Mouse (Mus musculus) forebrain, embryonic 11.5 days (tissue): ENCODE data around the gene Sh2b3. TPM values are rescaled to one million over a fixed set of nuclear protein-coding genes. Genes with fewer than 3 reads are reported as not detected.

Source experiments
- ATAC-seq: fragments of 200-750 bp; cut with Nextera tagmentation; replicated peaks from 2 replicates; pipeline ENCODE4 v1.8.0; 2017; ENCODE audit warnings: moderate TSS enrichment; ENCODE audit not compliant: low FRiP score
- DNase-seq: peaks from one replicate; pipeline ENCODE4 v3.0.0-alpha.2; 2017; ENCODE audit warnings: low spot score
- H3K27ac ChIP-seq: fragments of 300-500 bp; sonication (generic); 2 replicates; pipeline ENCODE4 v1.5.1; 2014; ENCODE audit warnings: low read depth, low read length
- H3K27me3 ChIP-seq: fragments of 300-500 bp; sonication (generic); 2 replicates; pipeline ENCODE4 v1.6.1; 2014; ENCODE audit warnings: mild to moderate bottlenecking, low read length, mixed read lengths; ENCODE audit not compliant: control insufficient read depth, insufficient read depth
- H3K36me3 ChIP-seq: fragments of 300-500 bp; sonication (generic); 2 replicates; pipeline ENCODE4 v1.6.1; 2014; ENCODE audit warnings: mild to moderate bottlenecking, low read length, moderate library complexity, mixed read lengths; ENCODE audit not compliant: control insufficient read depth, insufficient read depth
- H3K4me1 ChIP-seq: fragments of 300-500 bp; sonication (generic); replicated peaks from 2 replicates; pipeline ENCODE4 v1.6.1; 2014; ENCODE audit warnings: low read length, mixed read lengths; ENCODE audit not compliant: control insufficient read depth, insufficient read depth
- H3K4me2 ChIP-seq: fragments of 300-500 bp; sonication (generic); 2 replicates; pipeline ENCODE4 v1.6.1; 2014; ENCODE audit warnings: low read depth, mild to moderate bottlenecking, low read length, moderate library complexity, mixed read lengths; ENCODE audit not compliant: severe bottlenecking
- H3K4me3 ChIP-seq: fragments of 300-500 bp; sonication (generic); 2 replicates; pipeline ENCODE4 v1.5.1; 2014; ENCODE audit warnings: low read depth, low read length
- H3K9ac ChIP-seq: fragments of 300-500 bp; sonication (generic); 2 replicates; pipeline ENCODE4 v1.6.1; 2014; ENCODE audit warnings: low read length
- H3K9me3 ChIP-seq: fragments of 300-500 bp; sonication (generic); 2 replicates; pipeline ENCODE4 v1.6.1; 2016; ENCODE audit warnings: low read length, mixed read lengths; ENCODE audit not compliant: control insufficient read depth
- WGBS: fragments of 180-500 bp; shearing (Covaris S2); extraction: QIAGEN DNeasy Blood & Tissue Kit; methylation state at CpG from one replicate; pipeline ENCODE4 v1.1.7; 2014; 5-methylcytosine and 5-hydroxymethylcytosine counted together
- polyA plus RNA-seq: library from polyadenylated mRNA; unstranded; fragments of >200 nt; fragmentation: Nextera tagmentation; extraction: Ambion mirVana; gene quantifications from 2 replicates; pipeline ENCODE4 v1.2.1, GENCODE M21; 2014

Sh2b3 gene
- 9.1 and 9.8 TPM in 2 replicates for polyA plus RNA-seq

DNA sequence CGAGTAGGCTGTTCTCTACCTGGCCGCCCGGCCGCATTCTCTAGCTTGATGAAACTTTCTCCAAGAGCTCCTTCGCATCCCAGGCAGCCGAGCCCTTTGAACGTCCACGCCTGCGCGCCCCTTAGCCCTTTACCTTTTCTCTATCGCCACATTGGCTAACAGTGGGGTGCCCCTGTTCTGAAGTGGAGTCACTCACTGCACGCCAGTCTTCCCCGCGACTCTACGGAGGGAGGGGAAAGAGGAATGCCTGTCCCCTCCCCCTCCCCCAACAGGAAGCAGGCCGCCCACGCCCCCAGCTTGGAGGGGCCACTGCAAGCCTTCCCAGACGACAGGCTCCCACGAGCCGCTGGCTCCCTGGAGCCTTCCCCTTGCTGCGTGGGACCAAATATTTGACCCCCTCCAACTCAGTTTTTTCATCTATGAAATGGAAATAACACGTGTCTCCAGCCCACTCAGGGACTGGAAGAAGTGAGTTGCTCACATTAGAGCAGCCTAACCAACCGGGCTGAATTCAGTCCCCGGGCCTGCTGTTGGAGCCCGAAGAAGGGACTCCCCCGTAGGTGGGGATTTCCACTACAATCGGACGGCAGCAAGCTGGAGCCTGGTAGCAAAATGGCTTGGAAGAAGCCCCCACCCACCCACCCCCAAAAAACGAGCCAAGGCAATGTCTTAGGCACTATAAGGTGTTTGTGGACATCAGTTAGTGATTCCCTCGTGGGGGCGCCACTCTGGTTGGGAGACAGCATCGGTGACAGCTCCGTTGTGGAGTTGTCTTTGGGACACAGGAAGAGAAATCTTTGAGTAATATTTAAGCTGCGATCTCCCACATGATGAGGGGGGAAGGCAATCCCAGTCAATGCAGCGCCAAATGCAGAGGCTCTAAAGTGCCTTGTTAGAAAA lies at the start of gene Sh2b3:
Gene Sh2b3, minus strand, starts transcription at position 206 of the 900 bp plus-strand sequence.
- DNase-seq: no peak

DNA sequence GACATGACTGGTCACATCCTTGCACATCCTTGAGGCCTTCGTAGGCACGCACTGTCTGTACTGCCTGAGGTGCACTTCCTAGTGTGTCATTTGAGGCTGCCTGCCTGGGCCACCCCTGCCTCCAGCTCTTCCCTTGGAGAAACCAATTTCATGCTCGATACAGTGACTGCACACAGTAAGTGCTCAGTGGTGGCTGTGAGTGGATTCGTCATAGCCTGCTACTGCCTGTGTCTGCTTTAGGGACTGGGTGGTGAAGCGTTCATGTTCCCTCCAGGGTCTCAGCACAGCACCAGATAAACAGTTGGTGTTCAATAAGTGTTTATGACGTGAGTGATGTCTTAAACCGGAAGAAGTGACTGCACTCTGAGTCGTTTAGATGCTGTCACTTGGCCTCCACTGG lies 45.9 kb upstream of the Sh2b3 start:
- DNase-seq: no peak
- Histone ChIP-seq H3K4me2 (no peak overlapping the region), H3K27ac (no peak overlapping the region), H3K4me3 (no peak overlapping the region), H3K4me1 (no peaks in the 10 kb centered on the region), H3K27me3 (no peaks in the 10 kb centered on the region), H3K9me3 (peaks cover 4% of the 10 kb centered on the region), H3K36me3 (no peaks in the 10 kb centered on the region), H3K9ac (no peak overlapping the region)
- no peak for ATAC-seq
- 80% methylated on average over 8 of the region's 8 CpGs for WGBS

More for the DNA sequence above, at the start of gene Sh2b3:
- WGBS: 2% methylated on average over 35 of the region's 35 CpGs
- H3K4me2 ChIP-seq: peak within 1 kb of the TSS; percentile 92
- H3K9ac ChIP-seq: peak within 1 kb of the TSS; percentile 66
- no peaks in the 10 kb centered on the region for H3K36me3 ChIP-seq
- H3K27me3 ChIP-seq: peaks cover 39% of the 10 kb centered on the region
- H3K4me1 ChIP-seq: peaks cover 32% of the 10 kb centered on the region
- no peak within 1 kb of the TSS for H3K27ac ChIP-seq
- ATAC-seq: no peak
- no peaks in the 10 kb centered on the region for H3K9me3 ChIP-seq
- H3K4me3 ChIP-seq: peak within 1 kb of the TSS; percentile 63

DNA sequence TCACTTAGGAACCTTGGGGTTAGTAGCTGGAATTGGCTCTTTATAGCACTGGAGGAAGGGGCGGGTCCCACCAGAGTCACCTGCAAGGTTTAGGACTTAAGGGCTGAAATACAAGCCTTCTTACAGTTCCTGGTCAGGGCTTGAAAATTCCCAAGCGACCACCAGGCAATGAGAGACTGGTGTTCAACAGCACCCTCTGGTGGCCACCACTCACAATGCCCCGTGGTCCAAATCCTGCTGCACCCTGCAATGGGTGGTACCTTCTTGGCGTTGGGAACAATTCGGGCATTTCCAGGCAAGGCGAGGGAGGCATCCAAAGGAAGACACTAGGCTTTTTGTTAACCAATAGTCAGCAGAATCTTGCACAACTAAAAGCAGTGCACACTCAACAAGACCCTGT lies 41.8 kb upstream of the Sh2b3 start:
- DNase-seq (no peak), ATAC-seq (no peak)
- no peak overlapping the region for H3K9ac ChIP-seq
- H3K4me2 ChIP-seq: no peak overlapping the region
- H3K36me3 ChIP-seq: peaks cover 3% of the 10 kb centered on the region; the same call in 1 of the 2 replicates
- no peaks in the 10 kb centered on the region for H3K4me1 ChIP-seq
- H3K27ac ChIP-seq: no peak overlapping the region
- H3K4me3 ChIP-seq: no peak overlapping the region
- 63% methylated on average over 6 of the region's 6 CpGs for WGBS
- H3K27me3 ChIP-seq: no peaks in the 10 kb centered on the region
- no peaks in the 10 kb centered on the region; the same call in 1 of the 2 replicates for H3K9me3 ChIP-seq

DNA sequence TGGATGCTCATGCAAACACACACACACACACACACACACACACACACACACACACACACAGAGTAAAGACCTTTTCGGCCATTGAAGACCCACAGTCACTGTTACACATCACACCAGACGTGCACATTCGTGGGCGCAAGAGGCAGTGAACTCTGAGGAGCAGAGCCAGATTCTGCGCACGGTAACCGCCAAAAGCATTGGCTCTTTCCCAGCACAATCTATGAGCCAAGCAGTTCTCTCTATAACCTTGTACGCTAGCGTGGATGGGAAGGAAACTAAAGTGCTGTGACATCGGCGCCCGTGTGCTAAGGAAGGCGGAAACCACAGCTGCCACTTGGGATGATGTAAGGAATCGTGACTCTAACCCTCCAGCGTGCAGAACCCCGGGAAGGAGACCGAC lies 41.3 kb upstream of the Sh2b3 start:
- H3K4me1 ChIP-seq: no peaks in the 10 kb centered on the region
- no peak overlapping the region for H3K9ac ChIP-seq
- no peaks in the 10 kb centered on the region; the same call in 1 of the 2 replicates for H3K9me3 ChIP-seq
- ATAC-seq (no peak), DNase-seq (no peak)
- WGBS: 89% methylated on average over 17 of the region's 17 CpGs
- H3K27me3 ChIP-seq: no peaks in the 10 kb centered on the region
- H3K36me3 ChIP-seq: peaks cover 3% of the 10 kb centered on the region; the same call in 1 of the 2 replicates
- no peak overlapping the region for H3K4me2 ChIP-seq
- H3K4me3 ChIP-seq: no peak overlapping the region
- no peak overlapping the region for H3K27ac ChIP-seq

DNA sequence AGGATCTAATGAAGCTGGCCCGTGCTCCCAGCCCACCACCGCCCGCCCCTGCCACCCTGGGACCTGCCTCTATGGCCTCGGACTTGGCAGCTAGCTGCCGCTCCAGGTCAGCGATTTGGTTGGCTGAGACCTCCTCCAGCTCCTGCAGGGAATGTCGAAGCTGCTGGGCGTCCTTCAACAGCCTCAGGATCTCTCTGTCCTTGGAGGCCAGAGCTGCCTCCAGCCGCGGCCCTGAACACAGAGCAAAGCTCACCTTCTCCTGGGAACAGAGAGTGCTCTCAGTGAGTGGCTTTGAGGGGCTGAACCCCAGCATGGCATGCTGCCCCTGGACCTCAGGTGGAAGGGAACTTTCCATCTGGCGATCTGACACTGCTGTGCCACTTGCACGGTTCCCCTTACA lies 39.5 kb upstream of the Sh2b3 start:
- no peak overlapping the region for H3K4me2 ChIP-seq
- H3K4me1 ChIP-seq: no peaks in the 10 kb centered on the region
- H3K27ac ChIP-seq: no peak overlapping the region
- no peak for ATAC-seq
- H3K27me3 ChIP-seq: no peaks in the 10 kb centered on the region
- H3K9ac ChIP-seq: no peak overlapping the region
- 90% methylated on average over 12 of the region's 12 CpGs for WGBS
- no peak overlapping the region for H3K4me3 ChIP-seq
- no peak for DNase-seq
- H3K36me3 ChIP-seq: peaks cover 3% of the 10 kb centered on the region; the same call in 1 of the 2 replicates
- H3K9me3 ChIP-seq: no peaks in the 10 kb centered on the region; the same call in 1 of the 2 replicates

DNA sequence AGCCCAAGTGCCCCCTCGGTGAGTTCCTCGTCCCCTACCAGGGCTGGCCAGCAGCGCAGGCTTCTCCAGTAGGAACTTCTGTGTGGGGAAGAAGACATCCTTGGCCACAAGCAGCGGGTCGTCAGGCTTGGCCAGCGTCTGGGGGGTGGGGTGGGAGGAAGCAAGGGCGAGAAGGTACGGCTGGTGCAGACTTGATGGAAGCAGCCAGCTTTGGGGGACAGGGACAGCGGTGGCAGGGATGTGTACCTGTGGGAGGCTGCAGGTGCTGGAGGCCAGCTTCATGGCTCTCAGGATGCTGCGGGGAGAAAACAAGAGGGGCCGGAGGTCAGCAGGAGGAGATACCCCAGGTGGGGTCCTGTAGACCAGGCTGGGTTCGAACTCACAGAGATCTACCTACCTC lies 37.6 kb upstream of the Sh2b3 start:
- Histone ChIP-seq H3K36me3 (peaks cover 3% of the 10 kb centered on the region; the same call in 1 of the 2 replicates), H3K4me1 (no peaks in the 10 kb centered on the region), H3K27ac (no peak overlapping the region), H3K4me2 (no peak overlapping the region), H3K4me3 (no peak overlapping the region), H3K9ac (no peak overlapping the region), H3K9me3 (no peaks in the 10 kb centered on the region; the same call in 1 of the 2 replicates), H3K27me3 (no peaks in the 10 kb centered on the region)
- 88% methylated on average over 12 of the region's 12 CpGs for WGBS
- ATAC-seq: no peak
- no peak for DNase-seq

DNA sequence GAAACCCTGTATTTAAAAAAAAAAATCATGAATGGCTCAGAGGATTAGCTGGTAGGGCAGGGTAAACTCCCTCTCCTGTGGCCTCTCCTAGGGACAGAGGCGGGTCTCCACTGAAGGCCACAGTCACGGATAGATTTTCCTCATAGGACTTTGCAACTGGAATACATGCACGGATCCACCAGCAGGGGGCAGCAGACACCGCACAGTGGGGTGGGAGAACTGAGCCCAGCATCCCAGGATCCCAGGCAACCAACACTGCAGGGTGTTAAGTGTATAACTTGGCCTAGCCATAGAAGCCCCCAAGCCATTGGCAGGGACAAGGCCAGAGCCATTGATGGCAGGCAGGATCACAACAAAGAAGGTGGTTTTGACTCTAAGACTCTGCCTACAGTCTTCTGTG lies 34.7 kb upstream of the Sh2b3 start:
- Histone ChIP-seq H3K36me3 (peaks cover 3% of the 10 kb centered on the region; the same call in 1 of the 2 replicates), H3K4me3 (no peak overlapping the region)
- 8% methylated on average over 4 of the region's 4 CpGs for WGBS

DNA sequence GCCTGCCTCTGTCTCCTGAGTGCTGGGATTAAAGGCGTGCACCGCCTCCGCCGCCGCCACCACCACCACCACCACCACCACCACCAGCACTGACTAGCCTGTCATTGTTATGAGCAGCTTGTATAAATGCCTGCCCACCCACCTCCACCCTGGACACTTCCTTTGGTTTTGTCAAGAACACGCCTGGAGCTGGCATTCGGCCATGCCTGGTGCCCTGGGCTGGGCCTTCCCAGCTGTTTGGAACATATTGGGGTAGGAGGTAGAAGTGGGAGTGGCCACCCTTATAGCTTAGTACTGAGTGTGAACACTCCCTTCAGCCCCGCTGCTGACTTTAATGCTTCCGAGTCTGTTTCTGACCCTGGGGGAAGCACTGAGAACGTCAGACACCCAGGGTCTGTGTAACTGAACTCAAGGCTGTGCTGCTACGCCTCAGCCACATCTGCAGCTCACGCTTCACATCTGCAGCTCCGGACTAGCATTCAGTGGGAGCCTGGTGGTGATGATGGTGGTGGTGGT lies 34.1 kb upstream of the Sh2b3 start:
- Histone ChIP-seq H3K9ac (no peak overlapping the region), H3K4me1 (no peaks in the 10 kb centered on the region), H3K4me2 (no peak overlapping the region), H3K27me3 (no peaks in the 10 kb centered on the region), H3K4me3 (no peak overlapping the region), H3K36me3 (peaks cover 3% of the 10 kb centered on the region; the same call in 1 of the 2 replicates), H3K9me3 (no peaks in the 10 kb centered on the region), H3K27ac (no peak overlapping the region)
- 89% methylated on average over 13 of the region's 13 CpGs for WGBS
- no peak for DNase-seq
- no peak for ATAC-seq

More for the DNA sequence above, 34.7 kb upstream of the Sh2b3 start:
- DNase-seq (peak; percentile 94), ATAC-seq (peak; percentile 42; the same call in 1 of the 2 replicates)
- Histone ChIP-seq H3K27ac (no peak overlapping the region), H3K9me3 (no peaks in the 10 kb centered on the region), H3K27me3 (no peaks in the 10 kb centered on the region), H3K4me1 (no peaks in the 10 kb centered on the region), H3K9ac (no peak overlapping the region), H3K4me2 (no peak overlapping the region)
